Mouse (Mus musculus) cerebellum, adult 8-10 months (tissue): ENCODE data around the gene Ints3.
"Not testable (repeated sequence)": the region's sequence is repeated elsewhere in the genome, so short reads cannot be mapped to it uniquely, and the experiment has no call there.

ENCODE experiments used
- DNase-seq: peaks from one replicate; pipeline ENCODE4 v3.0.0; 2022

The Ints3 gene

DNA sequence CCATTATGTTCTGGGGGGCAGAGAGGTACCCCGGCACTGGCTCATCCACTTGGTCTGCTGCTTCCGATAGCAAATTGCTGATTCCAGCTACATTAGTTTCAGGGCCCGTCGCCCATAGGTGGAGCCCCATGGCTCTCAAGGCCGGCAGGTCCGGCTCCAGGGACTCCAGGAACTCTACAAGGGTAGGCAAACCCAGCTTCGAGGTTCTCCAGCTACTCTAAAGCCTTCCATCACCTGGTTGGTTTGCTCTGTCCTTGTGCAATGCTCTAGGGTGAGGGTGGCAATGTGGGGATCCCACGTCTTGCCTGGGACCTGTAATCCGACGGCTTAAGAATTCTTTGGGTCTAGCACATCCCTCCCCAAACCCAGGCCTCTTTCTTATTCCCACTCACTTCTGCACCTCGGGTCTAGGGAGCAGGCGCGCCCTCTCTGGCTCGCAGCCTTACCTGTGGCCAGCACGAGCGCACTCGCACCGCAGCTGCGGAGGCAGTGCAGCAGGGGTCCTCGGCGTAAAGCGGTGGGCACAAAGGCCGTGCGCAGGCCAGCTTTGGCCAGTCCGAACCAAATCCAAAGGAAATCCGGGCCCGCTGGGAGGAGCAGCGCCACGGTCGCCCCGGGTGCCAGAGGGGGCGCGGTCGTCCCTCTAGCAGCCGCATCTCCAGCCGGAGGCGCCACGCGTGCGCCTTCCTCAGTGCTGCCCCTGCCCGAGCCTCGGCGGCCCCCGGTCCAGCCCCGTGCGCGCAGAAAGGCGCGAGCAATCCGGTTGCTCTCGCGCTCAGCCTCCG is 44.5 kb downstream of the Ints3 start:
- DNase-seq = peak; percentile 23

DNA sequence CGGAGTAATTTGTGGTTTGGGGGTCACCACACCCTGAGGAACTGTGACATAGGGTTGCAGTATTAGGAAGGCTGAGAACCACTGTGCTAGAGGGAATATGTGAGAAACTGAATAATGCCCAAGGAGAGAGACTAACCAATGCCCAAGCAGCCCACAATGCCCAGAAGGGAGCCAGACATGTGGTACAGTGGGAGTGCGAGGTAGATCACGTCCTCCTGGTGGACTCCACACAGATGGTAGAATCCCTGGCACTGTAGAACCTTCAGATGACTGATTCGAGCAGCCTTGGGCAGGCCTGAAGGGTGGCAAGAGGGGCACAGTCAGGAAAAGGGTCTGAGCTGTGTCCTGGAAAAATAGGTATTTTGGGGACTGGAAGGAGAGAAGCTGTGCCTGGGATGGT is 45.2 kb downstream of the Ints3 start:
- DNase-seq = no peak

- DNase-seq = no peak
These were observed 45.9 kb downstream of the Ints3 start for GRCm38 (mm10) chr3:90387483-90387882.

DNA sequence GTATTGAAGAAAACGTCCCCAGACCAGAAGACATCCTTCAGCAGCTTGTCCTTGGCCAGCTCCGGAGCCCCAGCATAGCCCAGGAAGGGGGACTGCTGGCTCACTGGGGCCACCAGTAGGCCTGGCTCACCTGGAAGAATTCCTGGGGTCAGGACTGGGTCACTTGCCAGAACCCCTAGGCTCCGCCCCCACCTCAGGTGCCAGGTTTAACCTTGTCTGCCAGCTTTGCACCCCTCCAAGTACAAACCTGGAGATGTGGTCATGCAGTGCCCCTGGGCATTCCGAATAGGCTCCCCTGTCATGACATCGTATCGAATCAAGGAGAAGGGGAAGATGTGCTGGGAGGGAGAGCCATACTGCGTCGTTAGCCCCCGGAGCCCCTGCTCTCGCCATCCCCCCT is 46.6 kb downstream of the Ints3 start:
- DNase-seq = no peak

GRCm38 (mm10) chr3:90384851-90385375 is 48.5 kb downstream of the Ints3 start:
- DNase-seq = no peak

DNA sequence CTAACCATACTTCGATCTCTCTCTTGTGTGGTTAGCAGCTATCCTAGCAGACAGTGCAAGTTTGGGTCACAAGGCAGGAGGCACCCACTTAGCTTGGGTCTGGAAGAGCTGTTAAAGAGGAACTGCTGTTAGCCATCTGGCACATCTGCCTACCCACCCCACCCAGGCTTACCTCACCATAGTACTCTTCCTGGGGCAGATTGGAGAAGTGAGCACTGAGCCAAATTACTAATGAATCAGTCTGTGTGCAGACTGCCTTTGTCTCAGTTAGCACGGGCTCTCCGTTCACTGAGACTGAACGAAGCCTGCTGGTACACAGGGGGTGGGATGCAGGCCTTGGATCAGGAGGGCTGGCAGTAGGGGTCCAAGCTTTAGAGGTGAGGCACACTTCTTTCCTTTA is 49.7 kb downstream of the Ints3 start:
- no peak for DNase-seq

- no peak for DNase-seq
These were observed 51.7 kb downstream of the Ints3 start for GRCm38 (mm10) chr3:90381727-90382126.

GRCm38 (mm10) chr3:90378496-90378895 is 54.9 kb downstream of the Ints3 start:
- DNase-seq = no peak

DNA sequence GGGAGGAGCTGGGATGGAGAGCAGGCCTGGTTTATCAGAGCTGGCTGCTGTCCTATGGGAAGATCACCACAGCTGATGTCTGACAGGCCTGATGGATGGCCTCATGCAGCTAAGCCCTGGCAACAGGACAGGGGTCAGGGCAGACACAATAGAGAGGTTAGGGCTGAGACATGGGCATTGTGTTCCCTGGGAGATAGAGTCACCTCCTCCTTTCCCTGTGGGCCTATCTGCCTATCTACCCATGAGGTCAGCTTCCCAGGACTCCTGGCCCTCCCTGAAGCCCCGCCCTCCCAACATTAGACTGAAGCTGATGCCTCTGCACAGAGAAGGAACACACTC is 57.2 kb downstream of the Ints3 start:
- no peak for DNase-seq

- no peak for DNase-seq
These were observed 57.7 kb downstream of the Ints3 start for GRCm38 (mm10) chr3:90375562-90376246.

GRCm38 (mm10) chr3:90374368-90374767 is 59.1 kb downstream of the Ints3 start:
- DNase-seq = no peak

GRCm38 (mm10) chr3:90373432-90374028 is 59.9 kb downstream of the Ints3 start:
- DNase-seq = peak; percentile 87

DNA sequence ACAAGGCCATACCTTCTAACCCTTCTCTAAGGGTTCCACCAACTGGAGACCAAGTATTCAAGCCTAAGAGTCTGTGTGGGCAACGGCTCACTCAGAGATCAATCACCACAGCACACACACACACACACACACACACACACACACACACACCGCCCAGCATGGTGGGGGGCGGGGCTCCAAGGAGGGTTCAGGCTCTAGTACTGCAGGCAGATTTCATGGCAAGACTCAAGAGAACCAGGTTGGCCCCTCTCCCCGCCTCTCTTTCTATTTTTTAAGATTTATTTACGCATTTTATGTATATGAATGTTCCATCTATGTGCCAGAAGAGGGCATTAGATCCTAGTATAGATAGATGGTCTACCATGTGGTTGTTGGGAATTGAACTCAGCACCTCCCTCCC is 60.6 kb downstream of the Ints3 start:
- DNase-seq = no peak

DNA sequence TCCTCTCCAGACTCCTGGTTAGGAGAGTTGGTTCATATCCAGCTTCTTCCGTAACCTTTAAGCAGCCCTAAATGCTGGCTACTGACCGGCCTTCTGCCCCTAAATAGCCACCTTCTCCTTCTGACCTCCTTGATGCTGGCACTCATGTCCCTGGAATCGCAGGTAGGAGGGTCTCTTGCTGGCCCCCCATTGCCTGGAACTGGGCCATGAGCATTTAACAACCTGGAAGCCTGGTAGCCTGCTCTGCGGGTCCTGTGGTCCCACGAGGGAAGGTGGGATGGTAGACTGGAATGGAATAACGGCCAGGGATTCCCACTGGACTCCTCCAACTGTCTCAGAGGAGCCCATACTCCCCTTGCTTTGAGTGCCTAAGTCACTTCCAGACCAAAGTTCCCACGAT is 61.6 kb downstream of the Ints3 start:
- DNase-seq = no peak

GRCm38 (mm10) chr3:90369041-90369440 is 64.4 kb downstream of the Ints3 start:
- DNase-seq = no peak

DNA sequence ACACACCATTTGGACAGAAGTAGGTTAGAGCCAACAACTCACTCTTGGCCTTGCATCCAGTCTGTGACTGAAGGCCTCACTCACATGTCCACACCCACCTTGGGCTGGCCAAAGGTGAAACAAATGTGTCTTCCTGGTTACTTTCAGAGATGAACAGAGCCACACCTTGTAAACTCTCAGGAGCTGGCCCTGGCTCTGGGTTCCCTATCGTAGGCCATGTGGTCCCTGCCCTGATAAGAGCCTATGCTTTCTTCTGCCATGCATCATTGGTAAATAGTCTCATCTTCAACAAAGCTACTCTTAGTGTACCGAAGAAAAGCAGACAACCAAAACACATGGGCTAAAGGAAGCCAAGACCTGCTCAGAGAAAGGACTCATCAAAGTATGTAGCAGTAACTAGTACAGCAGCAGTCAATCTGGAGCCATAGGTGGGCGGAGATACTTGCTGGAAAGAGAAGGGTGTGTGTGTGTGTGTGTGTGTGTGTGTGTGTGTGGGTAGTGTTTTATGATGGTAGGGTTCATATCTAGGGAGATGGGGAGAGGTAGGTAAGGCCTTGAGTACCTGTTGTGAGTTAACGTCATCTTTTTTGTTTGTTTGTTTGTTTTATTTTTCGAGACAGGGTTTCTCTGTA is 66.3 kb downstream of the Ints3 start:
- DNase-seq = no peak

DNA sequence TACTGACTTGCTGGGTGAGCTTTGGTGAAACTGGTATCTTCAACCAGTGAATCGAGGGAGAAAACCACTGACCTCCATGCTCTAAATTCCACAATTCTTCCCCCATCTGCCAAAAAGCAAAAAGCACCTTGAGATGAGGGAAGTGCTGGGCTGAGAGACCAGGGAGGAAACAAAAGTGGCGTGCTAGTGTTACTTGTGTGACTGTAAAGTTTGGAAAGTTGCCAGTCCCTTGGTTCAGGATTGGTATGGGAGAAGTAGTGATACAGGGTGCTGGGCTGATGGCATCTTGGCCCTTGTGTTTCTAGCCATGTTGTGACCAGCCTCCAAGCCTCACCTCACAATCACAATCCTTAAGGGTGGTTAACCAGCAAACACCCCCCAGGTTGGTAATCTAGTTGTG is 71.1 kb downstream of the Ints3 start:
- DNase-seq = no peak

- DNase-seq = no peak
These were observed 71.9 kb downstream of the Ints3 start for GRCm38 (mm10) chr3:90361476-90361875.

DNA sequence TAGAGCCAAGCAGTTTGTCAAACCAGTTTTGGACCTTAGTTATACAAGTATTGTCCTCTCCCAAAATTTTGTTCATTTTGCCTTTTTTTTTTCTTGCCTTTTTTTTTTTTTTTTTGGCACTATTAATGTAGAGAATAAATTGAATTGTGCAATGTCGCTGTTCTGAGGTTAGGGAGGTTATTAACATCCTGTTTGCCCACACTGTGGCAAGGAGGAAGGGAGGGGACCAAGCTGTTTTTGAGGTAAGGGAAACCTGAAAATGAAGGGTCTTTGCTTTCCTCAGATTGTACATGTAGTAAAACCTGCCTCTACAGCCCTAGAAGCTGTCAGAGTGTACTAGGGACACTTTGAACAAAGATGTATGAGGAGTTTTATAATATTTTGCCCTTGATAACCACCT is 74.2 kb downstream of the Ints3 start:
- DNase-seq = no peak

DNA sequence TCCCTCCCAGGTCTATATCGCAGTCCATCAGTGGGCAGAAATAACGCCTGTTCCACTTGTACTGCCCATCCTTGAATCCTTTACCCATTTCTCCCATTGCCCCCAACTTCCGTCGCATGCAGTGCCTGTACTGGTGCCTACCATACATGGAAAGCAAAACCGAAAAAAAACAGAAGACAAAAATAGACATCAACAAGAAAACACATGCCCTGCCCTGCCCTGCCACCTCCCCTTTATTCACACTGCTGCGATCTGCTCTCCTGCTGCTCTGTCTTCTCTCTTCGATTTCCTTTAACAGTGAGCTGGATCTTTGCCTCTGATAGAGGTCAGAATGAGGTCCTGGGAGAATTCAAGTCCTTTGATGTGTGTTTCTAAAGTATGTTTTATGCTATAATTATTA is 75.5 kb downstream of the Ints3 start:
- no peak for DNase-seq

DNA sequence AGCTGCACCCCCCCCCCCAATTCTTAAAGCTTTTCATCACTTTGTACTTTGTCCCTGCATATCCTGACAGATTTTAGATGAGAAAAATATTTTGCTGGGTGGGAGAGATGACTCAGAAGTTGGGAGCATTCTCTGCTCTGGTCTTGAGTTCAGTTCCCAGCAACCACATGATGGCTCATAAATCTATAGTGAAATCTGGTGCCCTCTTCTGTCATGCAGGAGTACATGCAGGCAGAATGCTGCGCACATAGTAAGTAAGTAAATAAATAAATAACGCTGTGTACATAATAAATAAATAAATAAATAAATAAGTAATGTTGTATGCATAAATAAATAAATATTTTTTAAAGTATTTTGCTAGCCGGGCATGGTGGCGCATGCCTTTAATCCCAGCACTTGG is 85.6 kb downstream of the Ints3 start:
- DNase-seq = no peak

DNA sequence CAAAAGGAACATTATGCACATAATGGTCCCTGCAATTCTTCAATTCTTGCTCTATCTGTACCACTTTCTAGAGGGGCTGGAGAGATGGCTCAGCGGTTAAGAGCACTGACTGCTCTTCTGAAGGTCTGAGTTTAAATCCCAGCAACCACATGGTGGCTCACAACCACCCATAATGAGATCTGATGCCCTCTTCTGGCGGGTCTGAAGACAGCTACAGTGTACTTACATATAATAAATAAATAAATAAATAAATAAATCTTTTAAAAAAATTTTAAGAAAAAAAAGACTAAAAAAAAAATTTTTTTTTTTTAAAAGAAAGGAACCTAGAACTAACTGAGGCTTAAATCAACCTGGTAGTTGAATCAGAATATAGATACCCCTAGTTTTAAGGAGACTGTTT is 90.6 kb downstream of the Ints3 start:
- DNase-seq = not testable (repeated sequence)
